Mouse (Mus musculus): ENCODE results near the gene Serhl.
A peak's percentile ranks its signal among the peaks of the same experiment; 100 is the strongest.
"Not testable (repeated sequence)": the region's sequence is repeated elsewhere in the genome, so short reads cannot be mapped to it uniquely, and the experiment has no call there.

The Serhl gene

DNA sequence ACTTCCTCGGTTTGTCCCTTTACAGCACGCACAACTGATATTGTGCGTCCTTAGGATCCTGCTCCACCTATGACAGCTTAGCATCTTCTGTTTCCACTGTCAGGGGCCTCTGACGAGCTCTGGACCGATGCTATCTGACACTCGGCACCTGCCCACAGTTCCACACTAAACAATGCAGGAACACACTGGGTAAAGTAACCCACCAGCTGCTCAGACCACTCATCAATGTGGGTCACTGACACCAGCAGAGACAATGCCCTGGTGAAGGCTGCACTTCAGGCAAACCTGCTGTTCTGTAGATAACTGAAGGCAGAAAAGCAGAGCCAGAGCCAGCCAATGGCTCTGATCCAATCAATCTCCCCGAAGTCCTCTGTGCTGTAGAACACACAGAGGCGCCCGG is 37.3 kb downstream of the Serhl start:
- no peak for DNase-seq

GRCm38 (mm10) chr15:83127037-83127436 is 37.7 kb downstream of the Serhl start:
- not testable (repeated sequence) for DNase-seq

DNA sequence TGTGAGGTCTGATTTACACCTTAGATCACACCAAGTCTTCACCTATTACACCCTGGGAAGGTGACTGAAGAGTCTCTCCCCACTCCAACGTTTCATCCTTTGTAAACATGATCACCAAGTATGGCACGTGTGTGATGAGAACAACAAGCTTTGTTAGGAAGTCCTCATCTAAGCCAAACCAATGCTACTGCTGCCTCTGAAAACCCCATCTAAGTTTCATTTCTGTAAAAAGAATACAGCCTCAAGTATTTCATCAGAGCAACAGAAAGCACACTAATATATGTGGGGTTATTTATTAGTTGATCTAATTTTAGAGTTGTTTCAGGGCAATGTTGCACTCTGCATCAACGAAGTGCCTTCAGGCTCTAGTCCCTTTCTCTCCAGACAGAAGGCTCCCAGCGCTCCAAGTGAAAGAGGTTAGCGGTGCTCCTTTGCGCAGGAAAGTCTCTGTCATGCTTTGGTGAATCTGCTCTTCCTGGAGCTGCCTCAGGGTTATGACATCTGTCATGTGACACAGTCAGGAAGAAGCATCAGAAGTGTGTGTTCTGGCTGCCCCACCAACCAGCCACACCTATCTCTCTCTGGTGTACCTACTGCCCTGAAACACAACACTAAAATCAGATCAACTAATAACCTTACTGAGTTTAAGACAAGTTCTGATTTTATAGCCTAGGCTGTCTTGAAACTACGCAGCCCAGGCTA is 40.4 kb downstream of the Serhl start:
- DNase-seq, result no peak

DNA sequence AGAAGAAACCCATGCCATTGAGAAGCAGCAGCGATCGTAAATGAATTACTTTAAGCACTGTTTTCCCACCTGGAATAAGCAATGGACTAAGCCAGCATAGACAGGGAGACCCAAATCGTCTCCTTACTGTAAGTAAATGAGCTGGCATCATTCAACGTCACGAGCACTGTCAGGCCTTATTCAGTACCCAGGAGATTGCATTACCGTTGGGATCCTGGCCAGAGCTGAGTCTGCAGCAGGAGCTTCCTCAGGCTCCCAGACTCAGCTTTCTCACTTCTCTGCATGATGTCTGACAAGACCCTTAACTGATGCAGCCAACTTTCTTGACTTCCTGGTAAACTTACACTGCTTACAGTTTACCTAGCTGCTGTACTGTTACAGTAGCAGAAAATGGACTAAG is 45.4 kb downstream of the Serhl start:
- no peak for DNase-seq

DNA sequence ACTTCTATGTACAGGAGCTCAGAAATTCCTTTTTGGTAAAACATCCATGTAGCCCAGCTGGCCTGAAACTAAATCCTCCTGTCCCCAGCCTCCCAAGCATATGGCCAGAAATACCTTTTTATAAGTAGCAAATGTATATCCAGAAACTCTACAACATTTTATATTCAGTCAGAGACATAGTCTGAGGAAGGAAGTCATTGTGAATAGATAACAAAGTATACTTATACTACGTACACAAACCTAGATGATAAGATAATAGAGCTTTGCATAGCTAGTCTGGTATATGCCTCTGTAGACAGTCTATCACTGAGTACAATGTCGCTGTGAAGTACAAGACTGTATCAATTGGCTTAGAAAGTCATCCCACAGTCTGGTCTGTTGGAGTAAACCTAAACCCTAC is 46.3 kb downstream of the Serhl start:
- no peak for DNase-seq

GRCm38 (mm10) chr15:83142861-83143260 is 53.6 kb downstream of the Serhl start:
- no peak for DNase-seq

DNA sequence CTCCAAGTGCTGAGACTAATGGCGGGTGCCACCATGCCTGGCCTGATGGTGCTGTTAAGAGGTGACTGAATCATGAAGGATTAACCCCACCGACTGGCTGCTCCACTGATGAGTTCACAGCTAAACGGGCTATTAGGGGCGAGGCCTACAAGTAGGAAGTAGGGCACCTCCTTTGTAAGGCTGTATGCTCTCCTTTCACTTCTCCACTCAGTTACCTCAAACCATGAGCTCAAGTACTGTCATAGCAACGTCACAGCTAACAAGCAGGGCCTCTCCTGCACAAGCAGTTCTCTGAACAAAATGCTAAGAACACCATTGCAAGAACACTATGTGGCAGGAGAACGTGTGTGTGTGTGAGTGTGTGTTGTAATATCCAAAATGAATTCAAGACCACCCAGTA is 56.2 kb downstream of the Serhl start:
- no peak for DNase-seq

- no peak for DNase-seq
Observed at GRCm38 (mm10) chr15:83148395-83148794, 59.1 kb downstream of the Serhl start.

DNA sequence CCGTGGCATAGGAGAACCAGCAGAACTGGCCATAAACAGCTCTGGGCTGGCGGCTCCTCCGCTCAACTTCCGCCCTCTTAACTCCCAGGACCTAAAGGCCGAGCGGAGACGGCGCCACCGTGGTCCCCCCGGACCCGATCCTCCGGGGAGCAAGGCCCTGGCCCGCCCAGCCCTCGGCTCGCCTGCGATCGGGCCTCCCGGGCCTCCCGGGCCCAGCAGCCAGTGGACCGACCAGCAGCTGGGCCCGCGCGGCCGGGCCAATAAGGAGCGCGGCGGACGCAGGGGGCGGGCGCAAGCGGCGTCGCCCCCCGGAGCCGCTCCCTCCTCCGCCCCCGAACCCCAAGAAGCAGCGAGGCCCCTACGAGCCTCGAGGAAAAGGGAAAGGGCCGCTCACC is 59.5 kb downstream of the Serhl start:
- DNase-seq, result peak; percentile 67 to 85

- DNase-seq, result peak; percentile 99
Observed at GRCm38 (mm10) chr15:83149196-83150072, 60.1 kb downstream of the Serhl start, which contains the start of gene Poldip3. Gene Poldip3 (minus strand): TSS chr15:83149384.

GRCm38 (mm10) chr15:83150073-83150442 is 60.8 kb downstream of the Serhl start:
- DNase-seq, result peak in 1 of 2 experiments; percentile 17

DNA sequence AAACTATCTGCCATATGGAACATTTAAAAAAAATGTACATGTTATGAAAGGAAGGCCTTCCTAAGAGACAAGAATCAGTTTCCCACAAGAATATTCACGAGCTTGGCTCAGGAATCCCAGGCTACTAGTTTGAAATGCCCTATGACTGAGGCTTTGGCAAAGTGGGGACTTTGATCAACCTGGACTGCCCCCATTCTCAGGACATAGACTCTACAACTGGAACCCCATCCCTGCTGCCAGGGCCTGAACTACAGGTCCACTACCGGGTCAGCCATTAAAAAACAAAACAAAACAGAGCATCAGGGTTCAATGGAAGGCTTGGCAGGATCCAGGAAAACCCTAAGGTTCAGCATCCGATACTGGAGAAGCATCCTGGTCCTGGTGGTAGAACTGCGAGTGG is 61.4 kb downstream of the Serhl start:
- peak; percentile 19 to 27 for DNase-seq

- DNase-seq, result no peak
Observed at GRCm38 (mm10) chr15:83154309-83154708, 65.0 kb downstream of the Serhl start.

GRCm38 (mm10) chr15:83155672-83156419 is 66.5 kb downstream of the Serhl start:
- DNase-seq, result peak; percentile 32 to 45

DNA sequence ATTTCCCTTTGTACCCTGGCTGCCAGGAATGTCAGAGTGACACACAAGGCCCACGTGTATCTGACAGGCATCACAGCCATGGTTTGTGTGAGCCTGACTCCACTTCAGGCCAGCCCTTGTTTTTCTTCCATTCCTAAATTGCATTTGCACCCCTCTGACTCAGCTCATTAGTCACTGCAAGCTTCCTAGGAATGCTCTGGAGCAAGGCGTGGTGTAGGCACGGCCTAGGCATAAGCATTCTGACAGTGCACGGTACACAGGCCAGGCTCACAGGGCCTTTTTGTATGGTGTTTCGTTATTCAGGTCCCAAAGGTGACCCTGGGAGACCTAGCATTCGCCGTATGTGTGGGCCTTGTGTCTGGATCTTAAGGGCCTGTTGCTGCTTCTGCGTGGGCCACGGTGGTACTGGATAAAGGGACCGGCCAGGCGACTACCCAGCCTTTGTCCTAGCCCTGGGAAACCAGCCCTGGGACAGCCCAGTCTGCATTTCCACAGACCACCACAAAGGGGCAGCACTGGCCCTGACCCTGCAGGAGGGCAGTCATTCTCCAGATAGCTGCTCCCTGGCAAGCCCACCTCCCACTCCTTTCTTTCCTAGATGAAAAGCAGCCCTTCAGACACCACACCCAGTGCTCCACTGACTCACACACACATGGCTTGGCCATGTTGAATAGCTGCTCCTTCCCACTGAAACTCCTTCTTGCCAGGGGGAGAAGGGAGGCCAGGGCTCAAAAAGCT is 67.8 kb downstream of the Serhl start:
- DNase-seq, result peak; percentile 40 to 81

DNA sequence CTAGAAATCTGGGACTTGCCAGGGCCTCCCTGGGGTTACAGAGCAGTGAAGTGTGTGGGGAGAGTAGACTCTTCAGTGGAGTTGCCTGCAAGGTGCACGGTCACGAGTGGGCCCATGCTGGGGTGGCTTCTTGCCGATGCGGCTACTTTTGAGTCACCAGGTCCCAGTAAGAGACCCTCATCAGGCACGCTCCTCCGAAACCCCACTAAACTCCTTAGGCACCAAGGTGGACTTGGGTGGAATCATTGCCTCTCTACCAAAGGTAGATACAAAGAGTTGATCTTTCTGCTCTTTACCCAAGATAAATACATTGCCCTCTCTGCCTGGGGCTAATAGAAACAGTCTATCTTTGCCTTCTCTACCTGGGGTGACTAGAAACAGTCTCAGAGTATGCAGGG is 68.4 kb downstream of the Serhl start:
- no peak for DNase-seq

GRCm38 (mm10) chr15:83158587-83159160 is 69.4 kb downstream of the Serhl start:
- no peak for DNase-seq

DNA sequence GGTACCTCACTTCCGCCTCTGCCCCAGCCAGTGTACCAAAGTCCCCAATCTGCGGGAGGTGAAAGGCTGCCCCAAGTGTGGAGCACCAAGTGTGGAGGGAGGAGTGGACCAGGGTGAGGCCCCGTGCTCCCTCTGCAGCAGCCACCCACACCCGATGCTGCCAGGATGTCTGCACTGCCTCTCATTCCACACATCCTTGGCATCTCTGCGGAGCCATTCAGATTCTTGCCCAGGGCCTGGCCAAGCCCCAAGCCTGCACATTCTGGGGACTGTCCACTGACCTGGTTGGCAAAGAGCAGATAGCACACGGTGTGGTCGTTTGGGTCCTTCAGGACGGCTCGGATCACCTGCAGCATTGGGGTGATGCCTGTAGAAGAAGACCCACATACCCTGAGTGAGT is 70.5 kb downstream of the Serhl start:
- DNase-seq, result no peak

- DNase-seq, result no peak
Observed at GRCm38 (mm10) chr15:83160561-83160960, 71.3 kb downstream of the Serhl start.

GRCm38 (mm10) chr15:83161062-83161748 is 71.9 kb downstream of the Serhl start:
- DNase-seq, result no peak

- DNase-seq, result no peak
Observed at GRCm38 (mm10) chr15:83162001-83162400, 72.7 kb downstream of the Serhl start.

Measured in kidney, postnatal 36 days (tissue).